Mouse (Mus musculus) urinary bladder, adult 18-20 months (tissue): ENCODE data around the gene Lims1.

Experiments used
- DNase-seq, 2 experiments: peaks; one replicate each; pipeline ENCODE4 v3.0.0; 2022; ENCODE audit warnings: low spot score in 2 of 2, mixed read lengths in 2 of 2

The Lims1 gene

DNA sequence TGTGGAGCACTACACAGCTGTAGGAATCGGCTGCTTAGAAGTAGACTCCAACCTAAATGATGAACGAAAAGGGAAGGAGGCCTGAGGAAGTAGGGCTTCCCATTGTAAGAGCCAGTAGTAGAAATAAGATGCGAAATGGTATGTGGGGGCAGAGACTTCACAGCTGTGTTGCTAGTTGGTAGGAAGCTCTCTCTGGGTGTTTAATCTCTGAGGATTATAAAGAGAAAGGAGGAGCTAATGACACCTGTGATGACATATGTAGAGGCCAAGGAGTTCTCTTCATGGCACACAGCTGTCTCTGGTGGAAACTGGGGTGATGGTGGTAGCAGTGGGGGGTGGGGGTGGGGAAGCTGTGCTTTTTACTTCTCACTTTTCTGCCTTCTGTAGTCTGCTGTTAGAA is 27.3 kb downstream of the Lims1 start:
- no peak for DNase-seq

DNA sequence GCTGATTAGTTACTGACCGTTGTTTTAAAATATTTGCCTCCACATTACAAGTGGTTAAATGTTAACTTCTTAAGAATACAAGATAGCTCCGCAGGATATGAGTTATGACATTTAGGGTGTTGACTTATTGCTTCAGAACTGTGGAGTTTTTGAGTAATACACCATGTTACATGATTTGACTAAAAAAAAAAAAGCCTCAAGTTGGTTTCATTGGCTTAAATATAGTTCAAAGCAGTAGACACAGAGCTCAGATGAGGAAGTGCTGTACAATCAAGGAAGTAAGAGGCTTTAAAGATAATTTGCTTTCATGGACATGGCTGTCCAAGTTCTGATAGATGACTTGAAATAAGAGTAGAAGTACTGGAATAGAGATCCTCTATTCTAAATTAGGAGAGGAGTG is 28.4 kb downstream of the Lims1 start:
- DNase-seq = no peak

DNA sequence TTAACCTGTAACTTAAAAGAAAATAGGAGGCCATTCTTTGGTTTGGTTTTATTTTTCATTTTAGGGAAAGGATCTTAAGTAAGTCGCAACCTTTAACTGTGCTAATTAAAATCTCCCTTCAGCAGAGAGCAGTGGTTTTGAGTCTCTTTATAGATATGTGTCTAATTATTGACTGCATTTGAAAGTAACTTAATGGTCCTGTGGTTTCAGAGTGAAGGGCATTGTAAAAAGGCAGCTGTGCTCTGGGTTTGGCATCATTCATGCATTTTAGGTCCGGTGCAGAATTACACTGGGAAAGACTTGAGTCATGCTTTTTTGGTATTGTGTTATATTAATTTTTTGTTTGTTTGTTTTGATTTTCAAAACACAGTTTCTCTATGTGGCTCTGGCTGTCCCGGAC is 29.1 kb downstream of the Lims1 start:
- DNase-seq = no peak

DNA sequence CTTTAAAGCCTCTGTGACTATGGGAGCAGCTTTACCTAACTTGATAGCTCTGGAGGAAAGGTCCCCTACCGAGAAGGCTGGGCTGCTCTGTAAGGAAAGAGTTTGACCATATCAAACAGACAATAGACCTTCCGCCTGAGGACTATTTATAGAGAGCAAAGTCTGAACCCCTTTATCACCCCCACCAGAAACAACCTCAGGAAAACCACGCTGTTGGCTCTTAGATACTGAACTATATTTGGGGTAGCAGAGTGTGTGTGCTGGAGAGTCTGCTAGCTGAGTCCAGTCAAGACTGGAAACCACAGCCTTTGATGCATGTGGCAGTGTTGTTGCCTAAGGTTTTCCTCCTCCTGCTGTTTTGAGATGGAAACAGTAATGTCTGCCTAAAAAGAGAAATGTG is 31.3 kb downstream of the Lims1 start:
- DNase-seq = no peak

DNA sequence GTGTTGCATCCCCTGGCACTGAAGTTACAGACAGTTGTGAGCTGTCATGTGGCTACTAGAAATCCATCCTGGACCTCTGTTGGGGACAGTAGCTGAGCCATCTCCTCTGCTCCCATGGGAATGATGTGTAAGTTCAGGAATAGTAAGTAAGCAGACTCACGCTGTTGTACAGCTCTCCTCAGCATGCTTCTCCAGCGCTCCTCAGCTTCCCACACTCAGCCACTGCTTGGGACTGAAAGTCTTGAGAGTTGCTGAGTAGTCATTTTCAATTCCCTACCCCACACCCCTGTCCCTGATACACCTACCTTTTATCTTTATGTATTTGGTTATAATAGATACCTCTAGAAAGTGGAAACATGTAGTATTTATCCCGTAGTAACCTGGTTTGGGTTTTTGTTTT is 33.2 kb downstream of the Lims1 start:
- DNase-seq = no peak

DNA sequence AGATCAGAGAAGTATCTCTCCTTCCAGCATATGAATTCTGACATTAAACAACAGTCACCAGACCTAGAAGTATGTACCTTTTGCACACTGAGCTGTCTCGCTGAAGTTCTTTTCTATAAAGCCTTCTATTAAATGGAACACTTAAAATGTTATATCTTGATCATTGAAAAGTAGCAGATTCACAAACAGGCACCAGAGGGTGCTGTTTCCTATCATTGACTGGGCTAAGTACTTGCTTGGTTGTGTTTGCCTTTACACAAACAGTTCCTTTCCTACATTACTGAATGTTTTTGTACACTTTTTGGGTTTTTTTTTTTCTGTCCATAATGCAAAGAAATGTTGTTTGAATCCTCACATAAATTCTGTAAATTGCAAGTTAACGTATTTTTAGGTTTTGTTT is 35.9 kb downstream of the Lims1 start:
- no peak for DNase-seq

DNA sequence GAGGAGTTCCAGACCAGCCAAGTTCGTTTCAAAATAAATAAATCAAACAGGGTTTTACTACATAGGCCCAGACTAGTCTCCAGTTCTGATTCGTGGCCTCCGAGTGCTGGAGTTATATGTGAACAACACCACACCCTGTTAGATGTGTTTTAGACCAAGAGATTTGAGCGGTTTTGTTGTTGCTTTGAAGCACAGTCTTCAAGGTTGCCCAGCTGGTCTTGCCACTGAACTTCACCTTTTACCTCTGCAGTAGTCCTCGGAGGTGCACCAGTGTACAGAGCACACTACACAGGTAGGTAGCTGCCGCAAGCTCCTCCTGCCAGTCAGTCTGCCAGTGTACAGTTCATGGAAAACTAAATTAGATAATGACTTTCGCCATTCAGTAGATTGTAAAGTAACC is 36.7 kb downstream of the Lims1 start:
- peak in 1 of 2 experiments; percentile 38 for DNase-seq

DNA sequence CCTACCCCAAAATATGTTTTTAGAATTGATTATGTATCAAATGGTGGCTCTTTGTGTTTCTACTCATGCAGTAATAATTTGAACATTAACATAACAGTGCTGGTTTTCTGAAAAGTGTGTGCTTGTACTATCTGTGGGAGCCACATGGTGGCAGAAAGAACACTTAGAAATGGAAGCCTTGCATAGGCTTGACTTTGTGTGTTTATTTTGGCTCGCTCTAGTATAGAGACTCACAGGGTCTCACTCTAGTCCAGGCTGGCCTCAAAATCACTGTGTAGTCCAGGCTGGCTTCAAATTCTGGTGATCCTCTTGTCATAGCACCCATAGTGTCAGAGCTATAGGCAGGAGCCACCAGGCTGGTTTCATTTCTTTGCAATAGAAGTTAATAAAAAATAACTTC is 39.5 kb downstream of the Lims1 start:
- no peak for DNase-seq

DNA sequence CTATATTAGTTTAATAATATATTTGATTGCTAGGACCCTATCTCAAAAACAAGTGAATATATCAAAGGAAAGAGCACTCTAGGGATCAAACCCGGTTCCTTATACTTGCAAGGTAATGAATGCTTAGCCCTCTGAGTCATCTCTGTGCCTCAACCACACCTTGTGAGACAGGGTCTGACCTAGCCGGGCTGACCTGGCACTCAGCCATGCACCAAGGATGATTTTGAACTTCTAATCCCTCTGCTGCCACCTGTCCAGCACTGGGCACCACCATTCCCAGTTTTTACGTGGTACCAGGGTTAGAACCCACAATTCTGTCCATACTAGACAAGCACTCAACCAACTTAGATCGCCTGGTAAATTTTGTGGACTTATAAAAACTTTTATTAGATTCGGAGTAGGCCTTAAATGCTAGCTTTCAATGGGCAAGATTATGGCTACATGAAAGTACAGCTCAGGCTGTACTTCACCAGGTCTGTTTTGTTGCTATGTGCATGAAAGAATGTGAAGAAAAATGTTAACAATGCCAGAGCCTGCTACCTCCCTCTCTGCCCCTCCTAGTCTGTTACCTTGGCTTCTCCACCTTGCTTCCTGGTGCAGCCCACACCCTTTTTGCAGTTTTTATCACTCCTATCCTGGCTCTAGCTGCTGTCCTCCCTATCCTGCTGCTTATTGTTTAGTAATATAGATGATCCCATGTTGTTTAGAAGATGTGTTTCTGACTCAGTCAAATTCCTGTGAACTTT is 41.7 kb downstream of the Lims1 start:
- DNase-seq = peak in 1 of 2 experiments; percentile 25

DNA sequence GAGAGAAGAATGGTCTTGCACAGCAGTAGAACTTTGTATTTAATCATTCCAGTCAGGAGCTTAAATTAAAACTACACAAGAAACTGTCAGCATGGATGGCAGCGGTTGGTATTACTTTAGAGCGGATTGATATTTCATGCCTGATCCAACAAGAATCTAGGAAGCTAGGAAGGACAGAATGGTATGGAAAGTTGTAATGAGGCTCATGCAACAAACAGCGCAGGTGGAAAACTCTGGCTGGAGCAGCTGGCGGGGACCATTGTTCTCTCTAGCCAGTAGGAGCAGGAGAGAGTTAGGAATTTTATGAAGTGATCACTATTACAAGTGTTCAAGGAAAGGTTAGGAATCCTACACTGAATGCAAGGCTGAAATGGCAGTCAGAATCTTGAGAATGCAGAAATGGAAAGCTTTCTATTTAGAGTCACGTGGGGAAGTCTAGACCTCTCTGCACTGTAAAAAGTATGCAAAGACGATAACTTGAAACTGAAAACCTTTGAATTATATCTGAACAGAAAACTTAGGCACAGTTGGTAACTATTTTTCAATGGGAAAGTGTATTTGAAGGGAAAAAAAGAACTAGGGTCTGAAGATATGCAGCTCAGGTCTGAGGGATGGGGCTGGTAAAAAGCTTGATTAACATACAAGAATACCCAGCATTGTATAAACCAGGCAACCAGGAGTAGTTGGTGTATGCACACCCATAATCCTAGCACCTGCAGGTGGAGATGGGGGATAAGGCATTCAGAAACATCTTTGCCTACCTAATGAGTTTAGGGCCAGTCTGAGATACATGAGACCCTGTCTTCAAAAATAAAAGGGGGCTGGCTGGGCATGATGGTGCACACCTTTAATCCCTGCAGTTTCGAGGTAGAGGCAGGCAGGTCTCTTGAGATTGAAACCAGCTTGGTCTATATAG is 45.8 kb downstream of the Lims1 start:
- no peak for DNase-seq

DNA sequence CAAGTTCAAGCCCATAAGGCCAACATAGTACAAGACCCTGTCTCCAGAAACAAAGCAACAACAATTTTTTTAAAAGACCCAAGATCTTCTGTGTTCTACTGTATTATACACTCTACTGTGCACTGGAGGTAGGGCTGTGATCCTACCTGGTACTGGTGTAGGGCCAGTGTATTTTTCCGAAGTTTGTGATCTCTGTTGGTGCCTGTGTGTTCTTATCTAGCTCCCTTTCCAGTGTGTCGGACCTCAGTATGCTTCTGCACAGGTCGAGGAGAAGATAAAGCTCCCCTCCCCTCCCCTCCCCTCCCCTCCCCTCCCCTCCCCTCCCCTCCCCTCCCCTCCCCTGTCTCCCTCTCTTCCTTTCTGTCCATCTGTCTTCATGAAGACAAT is 46.4 kb downstream of the Lims1 start:
- no peak for DNase-seq

DNA sequence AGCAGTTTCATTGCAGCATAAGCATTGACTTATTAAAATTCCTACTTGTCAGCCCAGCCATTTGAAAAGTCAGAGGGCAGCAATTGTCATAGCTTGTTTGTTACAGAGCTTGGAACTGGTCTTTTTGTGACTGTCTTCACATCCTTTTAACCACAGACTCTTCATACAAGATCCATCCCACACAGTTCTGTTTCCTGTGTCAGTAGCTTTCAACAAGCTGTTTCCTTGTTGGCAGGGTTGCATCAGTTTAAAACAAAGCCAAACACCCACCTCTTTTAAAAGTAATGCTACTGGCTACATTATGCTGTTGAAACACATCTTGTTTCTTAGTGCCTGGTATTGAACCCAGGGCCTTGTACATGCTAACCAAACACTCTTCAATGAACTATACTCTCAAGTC is 46.9 kb downstream of the Lims1 start:
- DNase-seq = no peak

DNA sequence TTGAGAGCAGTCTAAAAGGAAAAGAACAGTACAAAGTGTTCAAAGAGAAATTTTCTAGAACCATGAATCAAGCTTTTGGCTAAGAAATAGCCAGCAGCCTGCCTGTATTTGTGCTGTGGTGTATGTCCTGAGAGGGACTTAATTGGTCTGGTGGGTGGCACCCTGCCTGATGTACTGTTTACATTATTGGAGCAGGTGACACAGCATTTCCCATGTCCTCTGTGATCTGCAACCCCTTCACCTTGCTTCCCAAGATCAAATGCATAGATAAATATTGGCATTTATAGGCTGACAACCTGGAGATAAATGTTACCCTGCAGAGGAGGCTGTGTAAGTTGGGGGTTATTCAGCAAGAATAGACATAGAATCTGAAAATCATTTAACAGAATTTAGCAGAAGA is 47.3 kb downstream of the Lims1 start:
- no peak for DNase-seq

DNA sequence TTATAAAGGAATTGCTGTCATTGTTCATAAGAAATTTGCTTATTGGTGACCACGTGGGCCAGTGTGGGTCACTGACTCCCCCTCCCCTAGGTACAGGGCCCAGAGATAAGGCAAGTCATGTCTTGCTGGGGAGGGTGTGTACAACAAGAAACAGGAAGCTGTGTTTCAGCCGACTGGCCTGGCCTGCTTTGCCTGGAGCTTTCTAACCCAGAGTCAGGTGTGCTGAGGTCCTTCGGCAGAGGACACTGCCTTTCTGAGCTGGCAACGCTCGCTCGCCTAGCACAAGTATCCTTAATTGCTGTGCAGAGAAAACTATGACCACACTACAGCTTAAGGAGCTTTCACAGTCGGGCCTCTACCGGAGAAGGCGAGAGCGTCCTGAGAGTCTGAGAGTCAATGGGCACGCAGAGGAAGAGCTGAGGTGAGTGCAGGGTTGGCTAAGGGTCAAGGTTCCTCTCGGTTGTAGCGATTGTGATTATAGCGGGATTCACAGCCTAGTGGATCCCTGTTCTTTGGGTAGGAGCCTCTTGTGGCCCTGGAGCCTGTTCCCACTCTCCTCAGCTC is 48.1 kb downstream of the Lims1 start:
- peak; percentile 57 to 69 for DNase-seq

DNA sequence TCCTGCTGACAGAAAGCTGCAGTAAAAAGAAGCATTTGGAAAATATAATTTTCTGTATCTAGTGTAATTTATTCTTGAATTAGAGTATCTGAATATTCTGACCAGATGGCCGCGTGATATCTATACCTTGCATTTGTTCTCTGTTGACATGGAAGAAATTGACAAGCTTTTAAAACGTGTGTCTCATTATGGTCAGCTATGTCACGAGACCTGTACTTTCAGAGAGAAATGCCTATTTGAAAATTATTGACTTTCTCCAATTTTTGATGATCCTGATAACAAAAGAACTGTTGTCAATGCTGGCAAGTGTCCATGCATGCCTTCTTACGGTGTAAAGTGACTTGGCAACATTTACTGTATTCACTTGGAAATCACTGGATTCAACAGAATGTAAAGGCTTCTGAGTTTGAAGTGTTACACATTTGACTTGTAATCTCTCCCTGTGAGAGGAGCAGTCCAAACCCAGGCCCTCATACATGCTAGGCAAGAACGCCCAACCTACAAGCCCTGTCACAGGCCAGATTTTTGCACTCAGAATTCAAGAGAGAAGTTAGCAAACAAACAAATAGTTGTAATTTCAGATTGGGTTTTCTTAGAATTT is 49.3 kb downstream of the Lims1 start:
- DNase-seq = no peak

DNA sequence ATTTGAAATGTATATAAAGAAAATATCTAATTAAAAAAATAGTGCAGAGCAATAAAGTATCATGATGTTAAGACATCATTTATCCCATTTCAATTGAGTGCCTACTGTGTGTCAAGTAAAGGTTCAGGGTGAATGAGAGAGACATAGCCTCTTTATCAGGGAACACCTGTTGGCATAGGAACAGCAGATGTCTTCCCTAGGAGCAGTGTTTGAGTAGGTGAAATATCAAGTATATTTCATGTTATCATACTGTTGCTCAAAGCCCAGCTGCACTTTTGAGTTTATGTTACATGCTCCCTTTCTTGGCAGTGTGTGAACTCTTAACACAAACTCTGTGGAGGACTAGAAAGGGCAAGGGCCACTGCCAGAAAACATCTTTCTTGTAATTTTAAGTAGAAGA is 50.6 kb downstream of the Lims1 start:
- no peak for DNase-seq

DNA sequence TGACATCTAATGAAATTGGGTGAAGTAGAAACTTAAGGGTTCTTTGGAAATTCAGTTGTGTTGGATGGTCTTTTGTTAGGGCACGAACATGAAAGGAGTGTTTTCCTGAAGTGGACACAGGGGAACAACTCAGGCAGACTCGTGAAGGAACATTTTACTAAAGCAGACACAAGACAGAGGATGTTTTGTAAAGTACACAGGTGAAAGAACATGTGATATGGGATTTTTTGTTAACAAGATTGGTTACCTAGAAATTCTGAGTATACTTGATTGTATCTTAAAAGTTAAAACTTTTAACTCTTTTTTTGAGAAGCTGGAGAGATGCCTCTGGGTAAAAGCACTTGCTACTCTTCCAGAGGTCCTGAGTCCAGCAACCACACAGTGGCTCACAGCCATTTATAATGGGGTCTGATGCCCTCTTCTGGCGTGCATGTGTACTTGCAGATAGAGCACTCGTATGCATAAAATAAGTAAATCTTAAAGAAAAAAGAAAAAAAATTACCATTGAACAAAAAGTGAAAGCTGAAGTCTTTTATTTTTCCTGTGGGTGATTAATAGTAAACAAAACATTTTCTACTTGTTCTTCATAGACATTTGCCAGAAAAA is 54.4 kb downstream of the Lims1 start:
- DNase-seq = no peak

DNA sequence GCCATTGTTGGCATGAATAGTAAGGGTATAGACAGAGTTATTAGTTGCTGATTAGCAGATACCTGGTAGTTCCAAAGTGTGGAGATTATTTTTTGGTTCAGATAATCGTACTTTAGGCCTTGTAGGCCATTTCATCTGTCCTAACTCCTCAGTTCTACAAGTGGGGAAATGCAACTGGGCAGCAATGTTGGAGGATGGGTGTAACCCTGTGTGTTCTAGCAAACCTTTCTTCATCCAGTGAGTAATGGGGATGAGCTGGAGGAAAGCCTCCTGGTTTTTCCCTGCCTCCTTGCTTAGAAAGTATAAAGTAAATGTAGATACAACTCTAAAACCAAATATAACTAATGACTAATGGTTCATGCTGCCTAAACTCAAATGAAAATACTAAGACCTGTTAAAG is 55.1 kb downstream of the Lims1 start:
- no peak for DNase-seq

DNA sequence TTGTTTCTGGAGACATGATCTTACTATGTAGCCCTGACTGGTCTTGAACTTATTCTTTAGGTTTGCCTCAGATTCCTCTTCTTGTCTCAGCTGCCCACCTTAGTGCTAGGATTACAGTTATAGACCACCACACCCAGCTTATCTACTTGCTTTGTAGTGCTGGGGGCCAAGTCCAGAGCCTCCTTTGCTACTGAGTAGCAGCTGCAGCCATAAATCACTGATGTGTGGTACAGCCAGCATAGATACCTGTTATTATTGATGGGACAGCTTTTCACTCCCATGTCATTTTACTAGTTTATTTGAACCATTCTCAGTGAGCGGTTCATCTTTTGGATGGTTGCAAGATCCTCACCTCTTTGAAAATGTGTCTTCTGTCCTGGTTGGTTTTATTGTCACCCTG is 56.4 kb downstream of the Lims1 start:
- DNase-seq = no peak

DNA sequence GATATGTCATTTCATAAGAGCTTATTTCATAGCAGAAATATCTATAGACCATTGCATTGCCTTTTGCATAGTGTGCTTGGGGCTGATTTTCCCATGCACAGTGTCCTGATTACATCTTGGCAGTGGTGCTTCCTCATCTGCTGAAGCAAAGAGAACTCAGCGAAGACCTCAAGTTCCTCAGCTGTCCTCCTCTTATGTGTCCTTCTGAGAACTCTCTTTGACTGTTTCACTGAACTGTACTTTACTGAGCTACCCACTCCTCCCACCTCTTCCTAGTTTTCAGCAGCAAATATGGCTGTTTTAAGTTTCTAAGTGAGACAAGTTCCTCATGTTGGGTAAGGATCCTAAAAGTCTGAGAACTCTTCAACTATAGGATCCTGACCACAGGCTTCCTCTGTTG is 58.6 kb downstream of the Lims1 start:
- no peak for DNase-seq

DNA sequence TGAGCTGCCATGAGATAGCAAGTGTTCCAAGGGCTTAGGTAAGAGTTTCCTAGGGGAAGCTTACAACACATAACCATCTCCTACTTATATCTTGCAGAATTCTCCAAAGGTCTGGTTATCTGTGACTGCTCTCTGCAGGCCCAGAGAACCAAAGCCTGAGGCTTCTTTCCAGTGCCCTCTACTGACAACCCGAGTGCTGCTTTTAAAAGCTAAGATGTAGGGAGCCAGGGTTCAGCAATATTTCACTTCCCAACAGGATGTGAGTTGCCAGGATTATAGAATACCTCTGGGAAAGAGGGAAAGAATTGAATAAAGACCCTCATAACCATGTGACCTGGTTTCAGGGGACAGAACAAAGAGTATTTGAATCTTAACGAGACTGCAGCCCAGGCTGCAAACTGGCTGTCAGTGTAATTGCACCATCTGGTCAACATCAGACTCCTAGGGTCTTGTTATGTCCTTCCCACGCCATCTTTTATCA is 59.4 kb downstream of the Lims1 start:
- no peak for DNase-seq

DNA sequence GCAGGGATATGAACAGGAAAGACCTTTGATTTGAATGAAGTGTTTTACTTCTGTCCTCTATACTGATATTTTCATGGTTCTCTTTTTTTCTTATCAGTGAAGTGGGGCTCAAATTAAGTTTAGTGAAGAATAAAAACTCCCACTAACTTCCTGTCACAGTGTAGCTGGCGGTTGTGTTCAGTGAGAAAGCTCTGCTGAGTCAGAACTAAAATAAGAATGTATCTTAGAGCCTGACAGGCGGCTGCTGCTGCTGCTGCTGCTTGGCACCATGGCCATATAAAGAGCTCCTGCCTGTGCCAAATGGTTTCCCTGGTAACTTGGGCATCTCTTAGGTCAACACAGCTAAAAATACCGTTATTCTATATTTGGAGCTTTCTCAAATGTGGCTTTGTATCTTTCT is 60.0 kb downstream of the Lims1 start:
- no peak for DNase-seq
